Mouse (Mus musculus) cerebellum, adult 11-12 months (tissue): ENCODE data around the gene Ccnd1.
A peak's percentile ranks its signal among the peaks of the same experiment; 100 is the strongest.

Experiments
- DNase-seq: peaks from one replicate; pipeline ENCODE4 v3.0.0; 2022

Ccnd1 gene

DNA sequence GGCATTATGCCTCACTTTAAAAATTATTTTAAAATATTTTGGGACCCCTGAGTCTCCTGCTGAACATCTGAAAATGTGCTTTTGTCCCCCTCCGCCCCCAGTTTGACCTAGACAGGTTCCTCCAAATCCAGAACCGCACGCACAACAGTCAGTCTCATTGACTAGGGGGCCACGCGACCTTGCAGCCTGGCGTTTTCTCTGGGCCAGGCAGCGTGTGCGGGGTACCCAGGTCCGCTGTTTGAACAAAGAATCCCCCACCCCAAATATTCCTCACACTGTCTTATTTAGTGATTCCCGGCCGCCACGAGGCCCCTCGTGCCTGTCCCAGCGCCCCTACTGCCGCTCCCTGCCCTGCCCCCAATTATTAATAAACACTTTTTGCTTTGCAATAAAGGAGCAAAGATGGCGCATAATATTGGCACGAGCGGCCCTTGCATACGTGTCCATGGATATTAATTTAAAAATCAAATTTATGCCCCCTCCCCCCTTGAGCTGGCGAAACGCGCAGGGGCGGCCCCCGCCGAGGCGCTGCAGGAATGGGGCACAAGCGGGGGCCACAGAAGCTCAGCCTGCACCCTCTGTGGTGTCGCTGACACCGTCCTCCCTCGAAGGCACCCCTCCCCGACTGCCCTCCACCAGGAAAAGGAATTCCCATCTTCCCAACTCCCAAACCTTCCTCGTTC, 923 bp downstream of the Ccnd1 start:
- peak; percentile 20 for DNase-seq

DNA sequence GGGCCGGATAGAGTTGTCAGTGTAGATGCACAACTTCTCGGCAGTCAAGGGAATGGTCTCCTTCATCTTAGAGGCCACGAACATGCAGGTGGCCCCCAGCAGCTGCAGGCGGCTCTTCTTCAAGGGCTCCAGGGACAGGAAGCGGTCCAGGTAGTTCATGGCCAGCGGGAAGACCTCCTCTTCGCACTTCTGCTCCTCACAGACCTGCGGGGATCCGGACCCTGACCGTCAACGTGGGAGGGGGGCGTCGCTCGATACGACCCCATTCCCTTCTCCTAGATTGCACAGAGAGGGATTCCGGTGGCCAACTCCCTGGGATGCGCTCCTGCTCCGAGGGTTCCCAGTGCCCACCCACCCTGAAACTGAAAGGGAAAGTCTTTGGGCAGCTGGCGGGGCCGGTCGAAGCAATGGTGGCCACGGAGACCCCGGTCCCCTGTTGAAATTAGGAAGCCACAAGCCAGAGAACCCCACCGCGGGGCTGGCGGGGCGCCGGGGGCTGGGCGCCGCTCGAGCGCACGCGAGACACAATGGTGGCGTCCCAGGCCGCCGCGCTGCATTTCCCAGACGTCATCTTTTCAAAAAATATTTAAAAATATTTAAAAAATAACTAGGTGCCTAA, 1.7 kb downstream of the Ccnd1 start:
- DNase-seq = peak; percentile 43

DNA sequence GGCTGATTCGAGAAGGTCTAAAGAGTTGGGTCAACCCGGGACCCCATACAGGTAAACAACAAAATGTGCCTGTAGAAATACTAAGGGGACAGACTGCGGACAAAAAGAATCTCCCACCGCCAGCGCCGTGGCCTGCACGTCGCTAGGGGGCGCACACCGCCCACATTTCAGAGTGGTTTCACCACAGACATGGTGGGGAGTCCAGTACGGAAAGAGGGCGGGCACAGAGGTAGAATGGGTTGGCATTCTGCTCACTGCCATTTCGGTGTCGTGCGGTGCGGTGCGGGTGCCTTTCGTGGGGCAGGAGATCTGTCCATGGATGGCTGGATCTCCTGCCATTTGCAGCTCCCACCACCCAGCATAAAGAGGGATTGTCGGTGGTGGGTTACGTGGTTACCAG, 2.2 kb downstream of the Ccnd1 start:
- peak; percentile 84 for DNase-seq

DNA sequence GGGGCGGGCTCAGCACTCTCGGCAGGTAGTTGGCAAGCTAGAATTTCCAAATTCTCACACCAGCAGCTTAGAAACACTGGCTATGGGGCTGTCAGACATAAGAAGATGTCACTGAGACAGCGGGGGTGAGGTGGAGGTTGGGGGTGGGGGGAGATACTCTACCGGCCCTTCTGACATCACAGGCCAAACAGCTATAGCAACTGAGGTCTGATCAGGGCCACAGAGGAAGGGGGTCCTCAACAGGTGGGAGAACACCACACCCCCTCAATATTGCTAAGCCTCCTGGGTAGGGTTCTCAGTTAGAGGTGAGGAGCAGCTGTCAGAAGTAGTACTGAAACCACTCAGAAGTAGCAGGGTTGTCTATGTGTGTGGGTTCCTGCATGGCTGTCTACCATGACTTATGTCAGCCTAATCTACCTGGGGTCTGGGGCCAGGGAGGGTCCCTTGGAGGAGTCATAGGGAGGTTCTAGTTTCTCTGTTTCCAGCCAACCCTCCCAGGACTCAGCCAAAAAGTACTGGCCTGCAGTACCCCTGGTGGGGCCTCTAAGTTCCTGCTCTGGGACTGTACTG, 3.3 kb downstream of the Ccnd1 start:
- peak; percentile 34 for DNase-seq

DNA sequence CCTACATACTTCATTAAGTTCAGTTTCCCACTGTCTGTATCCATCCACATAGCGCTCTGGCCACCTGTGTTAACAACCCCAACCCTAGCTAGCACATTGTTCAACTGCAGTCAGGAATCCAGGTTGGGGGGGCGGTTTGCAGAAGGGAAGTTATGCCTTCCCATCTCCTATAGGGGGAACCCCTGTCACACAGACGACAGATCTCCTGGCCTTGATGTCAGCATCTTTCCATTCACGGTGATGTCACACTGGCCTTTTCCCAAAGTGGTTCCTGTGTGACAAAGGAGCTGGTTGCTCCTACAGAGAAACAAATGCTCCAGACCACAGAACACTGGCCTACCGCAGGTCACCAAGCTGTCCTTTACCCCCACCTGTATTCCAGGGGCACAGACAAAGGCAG, 4.2 kb downstream of the Ccnd1 start:
- peak; percentile 81 for DNase-seq

DNA sequence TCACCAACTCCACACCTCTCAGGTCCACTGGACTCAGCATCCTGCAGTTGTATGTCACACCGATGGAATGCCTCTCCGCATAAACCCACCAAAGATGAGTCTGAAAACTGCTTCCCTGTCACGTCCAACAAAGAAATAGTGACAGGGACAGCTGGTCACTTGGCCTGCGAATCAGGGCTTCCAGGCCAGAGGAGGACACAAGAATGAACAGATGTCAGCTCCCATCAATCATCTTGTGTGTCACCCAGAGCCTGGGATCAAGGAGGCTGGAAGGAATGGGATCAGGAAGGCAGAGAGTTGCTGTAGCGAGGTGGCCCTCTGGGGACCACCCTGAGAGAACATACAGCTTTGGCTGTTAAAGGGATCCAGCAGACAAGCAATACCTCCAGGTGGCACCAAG, 4.8 kb downstream of the Ccnd1 start:
- DNase-seq = no peak

DNA sequence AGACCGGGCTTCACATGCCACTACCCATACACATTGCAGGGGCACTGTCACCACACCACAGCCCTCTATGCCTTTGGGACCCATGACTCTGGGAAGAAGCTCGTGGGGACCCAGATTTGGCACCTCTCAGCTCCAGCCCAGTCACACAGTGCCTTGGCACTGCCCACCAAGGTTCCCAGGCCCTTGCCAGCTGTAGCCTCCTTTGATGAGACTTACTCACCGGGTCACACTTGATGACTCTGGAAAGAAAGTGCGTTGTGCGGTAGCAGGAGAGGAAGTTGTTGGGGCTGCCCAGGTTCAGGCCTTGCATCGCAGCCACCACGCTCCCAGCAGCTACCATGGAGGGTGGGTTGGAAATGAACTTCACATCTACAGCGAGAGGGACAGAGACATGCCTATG, 5.9 kb downstream of the Ccnd1 start:
- peak; percentile 28 for DNase-seq

DNA sequence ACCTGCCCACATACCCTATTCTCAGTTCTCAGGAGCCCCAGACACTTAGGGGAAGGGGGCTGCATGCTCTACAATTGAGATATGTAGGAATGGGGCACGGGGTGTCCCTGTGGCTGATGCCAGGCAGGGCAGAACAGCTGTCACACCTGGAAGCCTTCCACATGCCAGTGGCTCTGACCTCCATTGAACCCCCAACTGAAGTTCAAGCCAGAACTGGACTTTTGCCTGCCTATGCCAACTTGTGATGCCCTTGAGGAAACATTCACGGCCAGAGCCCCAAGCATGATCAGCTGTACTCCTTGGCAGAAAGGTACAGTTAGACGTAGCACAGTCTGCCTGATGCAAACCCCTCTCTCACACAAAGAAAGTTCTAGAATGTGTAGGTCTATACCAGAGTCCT, 6.4 kb downstream of the Ccnd1 start:
- DNase-seq = peak; percentile 22

DNA sequence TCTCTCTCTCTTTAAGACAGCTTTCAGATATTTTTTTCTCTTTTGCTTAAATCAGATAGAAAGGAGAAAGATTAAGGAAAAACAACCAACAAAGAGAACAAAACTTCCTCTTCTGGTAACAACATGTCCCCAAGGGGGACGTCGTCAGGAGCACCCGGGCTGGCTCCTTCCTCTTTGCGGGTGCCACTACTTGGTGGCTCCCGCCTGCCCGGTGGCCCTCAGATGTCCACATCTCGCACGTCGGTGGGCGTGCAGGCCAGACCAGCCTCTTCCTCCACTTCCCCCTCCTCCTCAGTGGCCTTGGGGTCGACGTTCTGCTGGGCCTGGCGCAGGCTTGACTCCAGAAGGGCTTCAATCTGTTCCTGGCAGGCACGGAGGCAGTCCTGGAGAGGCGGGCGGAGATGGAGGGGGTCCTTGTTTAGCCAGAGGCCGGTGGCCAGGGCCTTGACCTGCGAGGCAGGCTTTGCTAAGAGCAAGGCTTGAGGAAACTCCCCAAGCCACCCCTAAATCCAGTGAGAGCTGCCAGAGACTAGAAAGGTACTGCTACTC, 7.3 kb downstream of the Ccnd1 start:
- DNase-seq = peak; percentile 44

DNA sequence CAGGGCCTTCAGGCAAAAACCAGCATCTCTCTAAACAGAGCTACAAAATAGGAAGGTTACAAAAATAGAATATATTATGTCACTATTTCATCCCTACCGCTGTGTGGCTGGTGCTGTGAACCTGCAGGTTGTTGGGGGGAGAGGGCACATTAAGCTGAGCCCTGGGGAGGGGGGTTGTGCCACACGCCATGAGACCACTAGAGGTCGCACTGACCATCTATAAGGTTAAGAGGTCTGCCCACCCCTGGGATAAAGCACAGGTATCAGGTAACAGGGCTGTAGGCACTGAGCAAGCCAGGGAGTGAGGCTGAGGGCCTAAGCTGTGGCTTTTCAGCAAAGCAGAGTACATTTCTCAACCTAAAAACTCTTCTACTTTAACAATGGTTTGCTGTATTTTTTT, 7.9 kb downstream of the Ccnd1 start:
- peak; percentile 37 for DNase-seq

DNA sequence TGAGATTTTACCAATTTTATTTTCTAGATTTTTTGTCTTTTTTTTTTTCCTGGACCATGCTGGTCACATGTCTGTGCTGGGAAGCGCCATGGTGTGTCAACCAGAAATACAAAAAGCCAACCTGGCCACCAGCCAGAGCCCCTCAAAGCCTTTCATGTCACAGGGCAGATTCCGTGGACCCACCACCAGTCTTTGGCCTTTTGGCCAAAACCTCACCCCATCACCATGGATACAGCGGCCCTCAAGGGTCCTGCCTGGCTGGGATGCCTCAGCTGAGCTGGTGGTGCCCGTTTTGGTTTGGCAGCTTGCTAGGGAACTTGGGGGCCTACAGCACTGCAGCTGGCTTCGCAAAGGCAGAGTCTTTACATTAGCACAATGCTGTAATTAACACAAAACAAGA, 9.8 kb downstream of the Ccnd1 start:
- DNase-seq = peak; percentile 23

DNA sequence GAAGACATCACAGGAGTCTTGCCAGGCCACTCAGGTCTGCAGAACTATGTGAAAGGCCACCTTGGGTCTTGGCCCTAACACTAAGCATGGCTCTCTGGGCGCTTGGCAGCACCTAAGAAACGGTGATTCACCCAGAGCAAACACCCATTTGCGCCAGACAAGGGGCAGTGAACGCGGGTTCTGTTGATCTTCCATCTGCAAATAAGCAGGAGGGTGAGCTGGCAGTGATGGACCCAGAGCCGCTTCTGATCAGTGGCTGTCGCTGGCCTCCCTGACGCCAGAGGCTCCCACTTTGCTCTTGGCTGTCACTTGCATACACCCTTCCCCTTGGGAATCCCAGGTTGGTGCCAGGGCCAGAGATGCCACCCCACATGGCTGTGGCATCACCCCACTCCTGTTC, 10.2 kb downstream of the Ccnd1 start:
- no peak for DNase-seq

DNA sequence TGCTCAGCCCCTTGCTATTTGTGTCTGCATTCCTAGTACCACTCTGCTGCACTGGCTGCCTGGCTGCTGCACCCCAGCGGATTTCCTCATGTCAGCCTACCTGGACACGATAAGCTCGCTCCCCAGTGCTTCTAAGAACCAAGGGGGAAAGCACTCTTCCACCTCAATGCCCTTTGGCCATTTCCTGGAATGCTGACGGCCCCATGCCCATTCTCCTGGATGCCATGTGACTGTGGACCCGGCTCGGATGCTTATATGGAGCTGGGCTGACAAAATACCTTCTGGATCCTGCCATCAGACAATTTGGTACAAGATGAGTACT, 10.9 kb downstream of the Ccnd1 start:
- no peak for DNase-seq

DNA sequence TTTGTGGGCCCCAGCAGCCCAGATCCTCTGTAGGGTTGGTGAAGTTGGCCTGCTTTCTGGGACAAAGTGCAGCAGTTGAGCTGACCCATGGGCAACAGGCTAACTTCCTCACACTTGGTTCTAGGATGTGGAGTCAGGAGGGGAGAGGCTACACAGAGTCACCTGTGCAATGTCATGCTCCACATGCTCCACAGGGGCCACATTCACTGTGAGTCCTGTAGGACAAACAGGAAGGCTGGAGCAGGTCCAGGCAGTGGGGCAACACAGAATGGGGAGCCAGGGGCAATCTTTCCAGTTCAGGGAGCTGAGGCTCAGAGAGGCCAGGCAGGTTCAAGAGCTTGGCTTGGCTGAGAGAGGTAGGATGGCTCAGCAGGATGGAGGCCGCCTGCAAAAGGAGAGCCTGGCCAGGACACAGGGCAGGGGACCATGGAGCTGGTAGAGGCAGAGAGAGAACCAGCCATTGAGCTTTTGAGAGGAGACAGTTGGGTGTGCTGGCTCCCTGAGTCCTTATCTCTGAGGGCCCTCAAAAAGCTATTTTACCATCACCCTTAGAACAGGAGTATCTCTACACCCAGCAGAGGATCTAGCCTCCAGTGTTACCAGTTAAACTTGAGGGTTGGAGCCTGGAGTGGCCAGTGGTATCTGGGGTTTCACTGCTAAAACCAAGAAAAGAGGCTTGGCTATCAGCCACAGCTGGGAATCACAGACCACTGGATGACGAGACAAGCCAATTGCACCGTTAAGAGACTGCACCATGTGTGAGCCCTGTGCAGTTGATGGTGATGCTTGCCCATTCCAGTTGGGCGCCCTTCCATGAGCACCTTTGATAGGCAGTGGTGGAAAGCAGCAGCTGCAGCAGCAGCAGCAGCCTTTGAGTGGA, 11.5 kb downstream of the Ccnd1 start:
- DNase-seq = no peak

DNA sequence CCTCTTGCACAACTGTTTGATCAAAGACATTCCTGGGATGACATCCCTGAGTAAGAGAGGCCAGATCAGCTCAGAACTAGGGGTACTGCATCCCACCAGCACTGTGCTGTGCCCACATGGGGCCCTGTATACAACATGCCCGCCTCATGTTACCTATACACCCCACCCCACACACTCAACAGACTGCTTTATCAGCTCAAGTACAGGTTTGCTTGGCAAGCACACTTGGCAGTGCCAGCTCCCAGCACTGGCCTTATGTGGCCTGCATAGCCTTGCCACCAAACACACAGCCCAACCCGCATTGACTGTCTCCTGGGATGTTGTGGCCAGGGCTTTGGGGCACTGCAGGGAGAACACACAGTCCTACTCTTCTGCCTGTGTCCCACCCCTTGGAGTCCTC, 12.1 kb downstream of the Ccnd1 start:
- no peak for DNase-seq

DNA sequence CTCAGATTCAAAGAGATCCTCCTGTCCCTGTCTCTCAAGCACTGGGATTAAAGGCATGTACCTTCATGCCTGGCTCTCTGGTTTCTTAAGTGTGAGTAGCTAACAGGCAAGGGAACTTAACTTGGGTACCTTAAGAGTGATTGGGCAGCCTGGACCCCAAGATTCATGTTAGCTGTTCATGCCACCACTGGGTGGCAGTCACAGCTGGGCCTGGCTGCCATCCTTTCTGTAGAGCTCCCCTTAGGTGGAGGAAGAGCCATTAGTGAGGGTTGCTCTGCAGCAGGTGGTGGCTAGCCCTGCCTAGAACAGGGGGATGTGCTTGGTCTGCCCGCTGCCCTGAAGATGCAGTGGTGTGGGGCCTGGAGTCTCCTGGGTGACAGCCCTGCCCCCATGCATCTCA, 20.9 kb downstream of the Ccnd1 start:
- DNase-seq = no peak

DNA sequence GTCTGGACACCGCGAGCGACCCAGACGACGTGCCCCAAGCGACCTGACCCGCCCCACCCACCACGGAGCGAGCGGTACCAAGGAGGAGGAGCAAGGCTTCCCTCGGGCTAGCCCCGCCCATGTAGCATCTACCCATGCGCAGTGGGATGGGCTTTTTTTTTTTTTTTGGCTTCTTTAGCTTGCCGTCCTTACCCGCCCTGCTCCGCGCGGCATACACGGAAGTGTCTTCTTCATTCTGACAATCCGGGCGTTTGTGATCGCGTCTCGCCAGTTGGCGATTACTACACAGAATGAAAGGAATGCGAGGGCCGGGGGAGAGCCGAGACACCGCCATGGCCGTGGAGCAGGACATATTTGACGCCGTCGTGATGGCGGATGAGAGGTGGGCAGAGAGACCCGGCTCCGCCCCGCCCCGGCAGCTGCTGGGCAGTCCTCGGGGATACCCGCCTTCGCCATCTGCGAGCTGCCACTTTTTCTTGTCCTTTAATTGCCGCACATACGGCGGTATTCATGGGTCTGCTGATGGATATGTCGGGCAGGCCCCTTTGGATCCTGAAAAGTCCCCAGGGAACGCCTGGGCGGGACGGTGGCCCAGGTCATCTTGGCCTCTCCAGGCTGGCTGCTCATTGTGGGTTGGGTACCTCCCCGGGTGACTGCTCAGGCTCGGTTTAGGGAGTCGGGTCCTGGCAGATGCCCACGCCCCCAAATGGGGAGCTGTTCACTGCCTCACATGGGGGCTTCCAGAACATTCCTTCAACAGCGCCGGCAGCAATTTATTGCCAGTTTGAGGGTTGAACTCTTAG, 24.6 kb downstream of the Ccnd1 start, which contains the start of gene LTO1:
LTO1 (plus strand) TSS at position 153 of the 803 bp plus-strand sequence.
- DNase-seq = peak; percentile 89

DNA sequence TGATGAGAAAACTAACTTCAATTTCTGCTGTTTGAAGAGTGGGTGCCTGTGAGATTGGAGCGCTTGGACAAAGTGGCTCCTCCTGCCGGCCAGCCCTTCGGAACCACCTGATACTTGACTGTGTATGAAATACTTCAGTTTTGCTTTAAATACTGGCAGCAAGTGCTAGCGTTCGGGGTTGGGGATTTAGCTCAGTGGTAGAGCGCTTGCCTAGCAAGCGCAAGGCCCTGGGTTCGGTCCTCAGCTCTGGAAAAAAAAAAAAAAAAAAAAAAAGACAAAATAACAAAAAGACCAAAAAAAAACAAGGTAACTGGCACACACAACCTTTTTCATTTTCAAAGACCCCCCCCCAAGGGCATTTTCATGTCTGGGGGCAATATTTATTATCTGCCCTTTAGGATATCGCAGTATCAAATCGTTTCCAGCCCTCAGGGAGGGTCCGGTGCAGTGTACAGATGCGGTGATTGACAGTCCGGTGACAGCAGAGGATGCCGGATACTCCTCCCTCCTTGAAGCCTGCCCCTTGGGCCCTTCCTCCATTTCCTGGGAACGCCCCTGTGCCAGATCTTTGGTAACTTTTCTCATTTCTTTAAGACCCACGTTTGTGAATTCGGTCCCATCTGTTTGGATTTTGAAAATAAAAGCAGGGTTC, 25.3 kb downstream of the Ccnd1 start:
- DNase-seq = peak; percentile 29

DNA sequence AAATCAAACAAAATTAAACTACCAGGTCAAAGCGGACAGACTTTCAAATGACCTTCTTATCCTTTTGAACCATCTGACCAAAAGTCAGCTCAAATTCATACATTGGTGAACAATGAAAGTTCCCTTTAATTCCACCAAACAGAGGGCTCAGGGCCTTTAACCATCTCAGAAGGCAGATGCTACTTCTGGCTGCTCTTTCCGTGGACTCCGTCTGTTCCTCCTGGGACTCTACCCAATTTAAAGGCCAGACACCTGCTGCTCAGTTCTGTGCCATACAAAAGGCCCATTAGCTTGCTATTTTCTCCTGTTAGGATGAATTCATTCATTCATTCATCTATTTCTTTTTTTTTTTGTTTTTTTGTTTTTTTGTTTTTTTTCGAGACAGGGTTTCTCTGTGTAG, 26.8 kb downstream of the Ccnd1 start:
- peak; percentile 81 for DNase-seq

DNA sequence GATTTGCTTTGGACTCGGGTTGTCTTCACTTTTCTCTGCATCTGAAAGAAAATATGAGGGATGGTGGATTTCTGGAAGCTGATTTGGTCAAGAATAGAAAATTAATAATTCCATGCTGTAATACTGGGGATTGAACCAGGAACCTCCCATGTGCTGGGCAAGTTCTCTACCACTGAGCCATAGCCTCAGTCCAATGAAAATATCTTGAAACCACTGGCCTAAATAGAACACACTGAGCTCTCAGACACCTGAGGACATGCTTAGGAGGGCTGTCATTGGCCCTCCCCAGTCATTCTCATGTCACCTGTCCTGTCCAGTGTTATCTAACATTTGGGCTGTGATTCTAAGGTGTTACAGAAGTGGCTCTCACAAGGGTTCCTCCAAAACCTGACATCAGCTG, 28.6 kb downstream of the Ccnd1 start:
- DNase-seq = no peak

DNA sequence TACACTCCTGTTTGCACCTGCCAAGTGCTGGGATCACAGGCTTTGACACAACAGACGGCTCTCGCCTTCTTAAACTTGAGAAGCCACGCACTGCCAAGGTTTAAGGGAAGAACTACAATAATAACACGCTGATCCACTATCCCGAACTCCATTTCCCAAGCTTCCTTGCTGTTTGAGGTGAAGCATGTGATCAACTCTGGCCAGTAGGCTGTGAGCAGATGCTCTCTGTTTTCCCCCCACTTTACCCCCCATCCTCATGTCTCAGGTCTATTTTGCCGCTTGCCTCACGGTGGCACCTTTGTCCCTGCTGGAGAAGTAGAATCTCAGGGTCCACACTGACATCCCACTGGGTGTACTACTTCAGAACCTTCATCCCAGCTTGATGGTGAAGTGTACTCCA, 31.0 kb downstream of the Ccnd1 start:
- no peak for DNase-seq

DNA sequence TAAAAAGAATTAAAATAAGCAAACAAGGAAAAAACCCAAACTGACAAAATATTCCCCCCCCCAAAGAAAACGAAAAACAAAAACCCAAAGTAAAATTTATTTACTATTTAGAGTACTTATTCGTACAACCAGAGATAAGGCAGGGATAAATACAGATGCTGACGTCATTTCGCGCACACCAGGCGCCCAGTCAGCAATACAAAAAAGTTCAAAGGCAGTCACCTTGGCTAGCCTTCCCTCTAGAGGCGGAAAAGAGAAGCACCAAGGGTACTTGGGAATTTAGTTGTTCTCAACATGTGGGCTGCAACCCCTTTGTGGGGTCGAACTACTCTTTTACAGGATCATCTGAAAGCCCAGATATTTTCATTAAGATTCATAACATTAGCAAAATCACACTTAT, 31.9 kb downstream of the Ccnd1 start:
- DNase-seq = no peak
